Mouse (Mus musculus) neural tube, embryonic 14.5 days (tissue): ENCODE measurements around the gene Syne1. TPM values are rescaled to one million over a fixed set of nuclear protein-coding genes. Genes with fewer than 3 reads are reported as not detected.

Source experiments
- ATAC-seq: fragments of 200-750 bp; cut with Nextera tagmentation; 2 replicates; pipeline ENCODE4 v1.8.0; 2017; ENCODE audit warnings: low read depth, mild to moderate bottlenecking, moderate TSS enrichment, moderate library complexity
- H3K27ac ChIP-seq: fragments of 300-500 bp; sonication (generic); 2 replicates; pipeline ENCODE4 v1.5.1; 2014; ENCODE audit warnings: low read depth, mild to moderate bottlenecking, control low read depth, low read length, moderate library complexity, mixed read lengths
- H3K27me3 ChIP-seq: fragments of 300-500 bp; sonication (generic); 2 replicates; pipeline ENCODE4 v1.6.1; 2014; ENCODE audit warnings: low read length; ENCODE audit not compliant: control insufficient read depth, insufficient read depth
- H3K36me3 ChIP-seq: fragments of 300-500 bp; sonication (generic); 2 replicates; pipeline ENCODE4 v1.6.1; 2014; ENCODE audit warnings: low read length, mixed read lengths; ENCODE audit not compliant: control insufficient read depth, insufficient read depth
- H3K4me1 ChIP-seq: fragments of 300-500 bp; sonication (generic); 2 replicates; pipeline ENCODE4 v1.6.1; 2014; ENCODE audit warnings: low read length; ENCODE audit not compliant: control insufficient read depth, insufficient read depth
- H3K4me2 ChIP-seq: fragments of 300-500 bp; sonication (generic); 2 replicates; pipeline ENCODE4 v1.6.1; 2014; ENCODE audit warnings: mild to moderate bottlenecking, low read depth, low read length, control low read depth
- H3K4me3 ChIP-seq: fragments of 300-500 bp; sonication (generic); 2 replicates; pipeline ENCODE4 v1.5.1; 2014; ENCODE audit warnings: low read depth, low read length, control low read depth, mixed read lengths
- H3K9ac ChIP-seq: fragments of 300-500 bp; sonication (generic); replicated peaks from 2 replicates; pipeline ENCODE4 v1.6.1; 2014; ENCODE audit warnings: low read depth, mild to moderate bottlenecking, control low read depth, low read length, mixed read lengths
- H3K9me3 ChIP-seq: fragments of 300-500 bp; sonication (generic); 2 replicates; pipeline ENCODE4 v1.6.1; 2016; ENCODE audit warnings: low read length; ENCODE audit not compliant: control insufficient read depth
- WGBS: fragments of 180-500 bp; shearing (Covaris S2); extraction: QIAGEN DNeasy Blood & Tissue Kit; methylation state at CpG from one replicate; pipeline ENCODE4 v1.1.7; 2014; 5-methylcytosine and 5-hydroxymethylcytosine counted together
- polyA plus RNA-seq: library from polyadenylated mRNA; unstranded; fragments of >200 nt; fragmentation: Nextera tagmentation; extraction: Ambion mirVana; gene quantifications from 2 replicates; pipeline ENCODE4 v1.2.1, GENCODE M21; 2014

The Syne1 gene
- polyA plus RNA-seq, 1 experiment from 2014 or later = 29.5 TPM

DNA sequence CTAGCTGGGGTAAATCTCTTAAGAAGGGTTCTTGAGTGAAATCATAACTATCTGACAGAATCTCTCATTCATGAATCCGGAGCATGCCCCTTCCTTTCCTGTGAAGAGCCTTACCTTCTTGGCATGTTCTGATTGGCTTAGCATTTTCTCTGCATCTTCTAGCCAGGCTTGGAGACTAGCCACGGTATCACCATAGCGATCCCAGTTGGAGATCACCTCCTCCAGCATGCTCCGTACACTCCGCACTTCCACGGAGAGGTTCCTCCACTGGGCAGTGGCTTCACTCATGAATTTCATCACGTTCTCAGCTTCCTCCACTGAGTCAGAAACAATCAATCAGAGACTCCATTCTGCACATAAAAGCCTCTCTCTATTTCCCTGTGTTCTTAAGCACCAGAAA lies 190.7 kb downstream of the Syne1 start:
- no peaks in the 10 kb centered on the region for H3K4me1 ChIP-seq
- H3K4me3 ChIP-seq = no peak overlapping the region
- no peaks in the 10 kb centered on the region for H3K27me3 ChIP-seq
- no peak overlapping the region for H3K4me2 ChIP-seq
- ATAC-seq = no peak
- no peak overlapping the region for H3K9ac ChIP-seq
- WGBS = 54% methylated on average over 7 of the region's 7 CpGs
- no peaks in the 10 kb centered on the region for H3K36me3 ChIP-seq
- no peaks in the 10 kb centered on the region for H3K9me3 ChIP-seq
- no peak overlapping the region for H3K27ac ChIP-seq

GRCm38 (mm10) chr10:5356614-5357013 lies 194.7 kb downstream of the Syne1 start:
- Histone ChIP-seq H3K27ac (no peak overlapping the region), H3K9me3 (no peaks in the 10 kb centered on the region), H3K4me1 (no peaks in the 10 kb centered on the region), H3K27me3 (no peaks in the 10 kb centered on the region), H3K9ac (no peak overlapping the region), H3K4me3 (no peak overlapping the region), H3K4me2 (no peak overlapping the region), H3K36me3 (no peaks in the 10 kb centered on the region)
- no peak for ATAC-seq
- 90% methylated on average over 5 of the region's 5 CpGs for WGBS

GRCm38 (mm10) chr10:5353390-5353789 lies 197.9 kb downstream of the Syne1 start:
- H3K9me3 ChIP-seq = no peaks in the 10 kb centered on the region
- no peak overlapping the region for H3K9ac ChIP-seq
- H3K4me2 ChIP-seq = no peak overlapping the region
- WGBS = 88% methylated on average over 1 of the region's 1 CpGs
- no peak for ATAC-seq
- H3K4me3 ChIP-seq = no peak overlapping the region
- H3K27me3 ChIP-seq = no peaks in the 10 kb centered on the region
- H3K27ac ChIP-seq = no peak overlapping the region
- H3K36me3 ChIP-seq = no peaks in the 10 kb centered on the region
- H3K4me1 ChIP-seq = no peaks in the 10 kb centered on the region

DNA sequence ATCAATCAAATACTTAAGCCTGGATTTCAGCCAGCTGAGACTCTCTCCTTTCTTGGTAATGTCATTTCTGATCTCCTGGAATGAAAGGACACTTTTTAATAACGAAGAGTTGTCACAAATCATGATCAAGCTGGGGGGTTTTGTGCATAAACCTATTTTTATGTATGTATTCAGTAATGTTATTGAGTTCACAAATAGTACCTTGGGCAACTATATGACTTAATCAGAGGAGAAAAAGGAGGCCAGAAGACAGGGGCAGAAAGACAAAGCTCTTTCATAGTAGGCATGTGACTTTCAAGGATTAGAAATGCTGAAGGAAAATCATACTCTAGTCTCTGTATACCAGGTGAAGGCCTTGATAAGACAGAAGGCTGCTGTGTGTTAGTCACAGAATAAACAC lies 204.4 kb downstream of the Syne1 start:
- H3K36me3 ChIP-seq = no peaks in the 10 kb centered on the region

GRCm38 (mm10) chr10:5343211-5343610 lies 208.1 kb downstream of the Syne1 start:
- no peaks in the 10 kb centered on the region for H3K9me3 ChIP-seq
- no peak overlapping the region for H3K4me3 ChIP-seq
- no peak overlapping the region for H3K4me2 ChIP-seq
- H3K36me3 ChIP-seq = no peaks in the 10 kb centered on the region
- ATAC-seq = no peak
- H3K27ac ChIP-seq = no peak overlapping the region
- H3K9ac ChIP-seq = no peak overlapping the region
- no peaks in the 10 kb centered on the region for H3K4me1 ChIP-seq
- WGBS = 57% methylated on average over 4 of the region's 4 CpGs
- no peaks in the 10 kb centered on the region for H3K27me3 ChIP-seq

More for the DNA sequence above, 204.4 kb downstream of the Syne1 start:
- no peak overlapping the region for H3K27ac ChIP-seq
- 70% methylated on average over 1 of the region's 1 CpGs for WGBS
- no peak overlapping the region for H3K9ac ChIP-seq
- H3K4me1 ChIP-seq = no peaks in the 10 kb centered on the region
- H3K9me3 ChIP-seq = no peaks in the 10 kb centered on the region
- no peaks in the 10 kb centered on the region for H3K27me3 ChIP-seq
- H3K4me3 ChIP-seq = no peak overlapping the region
- no peak overlapping the region for H3K4me2 ChIP-seq
- no peak for ATAC-seq

DNA sequence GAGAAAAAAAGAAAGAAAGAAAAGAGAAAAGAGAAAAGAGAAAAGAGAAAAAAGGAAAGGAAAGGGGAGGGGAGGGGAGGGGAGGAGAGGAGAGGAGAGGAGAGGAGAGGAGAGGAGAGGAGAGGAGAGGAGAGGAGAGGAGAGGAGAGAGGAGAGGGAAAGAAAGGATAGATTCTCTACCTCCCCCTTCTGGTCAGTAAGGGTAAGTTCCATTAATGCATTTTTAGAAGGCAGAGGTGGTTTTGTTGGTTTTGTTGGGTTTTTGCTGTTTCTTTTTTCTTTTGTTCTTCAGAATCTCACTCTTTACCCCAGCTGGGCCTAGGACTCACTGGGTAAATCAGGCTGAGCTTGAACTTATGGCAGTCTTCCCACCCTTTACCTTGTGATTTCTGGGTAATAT lies 214.9 kb downstream of the Syne1 start:
- no peaks in the 10 kb centered on the region for H3K9me3 ChIP-seq
- no peak for ATAC-seq
- H3K4me2 ChIP-seq = no peak overlapping the region

GRCm38 (mm10) chr10:5332801-5333200 lies 218.5 kb downstream of the Syne1 start:
- H3K27ac ChIP-seq = no peak overlapping the region
- no peak overlapping the region for H3K9ac ChIP-seq
- ATAC-seq = no peak
- H3K4me3 ChIP-seq = no peak overlapping the region
- no peaks in the 10 kb centered on the region for H3K27me3 ChIP-seq
- no peak overlapping the region for H3K4me2 ChIP-seq
- H3K36me3 ChIP-seq = no peaks in the 10 kb centered on the region
- H3K4me1 ChIP-seq = no peaks in the 10 kb centered on the region
- 92% methylated on average over 5 of the region's 5 CpGs for WGBS
- H3K9me3 ChIP-seq = no peaks in the 10 kb centered on the region

More for the DNA sequence above, 214.9 kb downstream of the Syne1 start:
- Histone ChIP-seq H3K9ac (no peak overlapping the region), H3K4me3 (no peak overlapping the region), H3K36me3 (no peaks in the 10 kb centered on the region), H3K4me1 (no peaks in the 10 kb centered on the region), H3K27me3 (no peaks in the 10 kb centered on the region), H3K27ac (no peak overlapping the region)

DNA sequence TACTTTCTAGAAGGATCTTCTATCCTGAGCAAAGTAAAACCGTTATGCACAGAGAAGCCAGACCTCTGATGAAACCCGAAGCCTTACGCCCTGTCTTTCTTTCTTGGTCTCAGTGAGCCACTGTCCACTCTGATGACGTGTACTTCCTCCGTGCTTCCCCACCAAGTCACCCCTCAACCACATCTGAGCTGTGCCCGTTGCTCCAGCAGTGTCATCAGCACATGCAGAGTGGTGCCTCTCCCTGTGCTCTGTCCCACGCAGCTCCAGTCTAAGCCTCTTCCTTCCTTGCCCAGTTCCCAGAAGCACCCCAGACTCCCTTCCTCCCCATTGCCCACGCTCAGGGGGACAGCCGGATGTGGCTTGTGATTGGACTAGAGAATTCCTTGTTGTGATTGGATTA lies 224.6 kb downstream of the Syne1 start:
- Histone ChIP-seq H3K4me1 (no peaks in the 10 kb centered on the region), H3K36me3 (no peaks in the 10 kb centered on the region), H3K4me3 (no peak overlapping the region), H3K27me3 (no peaks in the 10 kb centered on the region), H3K9me3 (no peaks in the 10 kb centered on the region), H3K4me2 (no peak overlapping the region), H3K27ac (no peak overlapping the region), H3K9ac (no peak overlapping the region)
- ATAC-seq = no peak
- WGBS = 85% methylated on average over 9 of the region's 9 CpGs

GRCm38 (mm10) chr10:5323741-5324395 lies 227.4 kb downstream of the Syne1 start:
- Histone ChIP-seq H3K9me3 (no peaks in the 10 kb centered on the region), H3K27ac (no peak overlapping the region), H3K4me1 (no peaks in the 10 kb centered on the region), H3K4me2 (no peak overlapping the region), H3K36me3 (no peaks in the 10 kb centered on the region), H3K27me3 (no peaks in the 10 kb centered on the region), H3K9ac (no peak overlapping the region), H3K4me3 (no peak overlapping the region)
- ATAC-seq = no peak
- 84% methylated on average over 11 of the region's 11 CpGs for WGBS
